Mouse (Mus musculus) bone marrow, adult 2 months (tissue): ENCODE data around the gene Adam23.

Experiments
- CTCF ChIP-seq: fragments of 200-500 bp; IDR thresholded peaks from 2 replicates; pipeline ENCODE4 v1.5.1; 2011; ENCODE audit warnings: low read length, control low read depth; ENCODE audit not compliant: control insufficient read depth, insufficient read depth
- POLR2A ChIP-seq: fragments of 200-500 bp; IDR thresholded peaks from 2 replicates; pipeline ENCODE4 v1.6.1; 2011; ENCODE audit warnings: low read depth, mild to moderate bottlenecking, control low read depth, low read length, borderline replicate concordance; ENCODE audit not compliant: control insufficient read depth

DNA sequence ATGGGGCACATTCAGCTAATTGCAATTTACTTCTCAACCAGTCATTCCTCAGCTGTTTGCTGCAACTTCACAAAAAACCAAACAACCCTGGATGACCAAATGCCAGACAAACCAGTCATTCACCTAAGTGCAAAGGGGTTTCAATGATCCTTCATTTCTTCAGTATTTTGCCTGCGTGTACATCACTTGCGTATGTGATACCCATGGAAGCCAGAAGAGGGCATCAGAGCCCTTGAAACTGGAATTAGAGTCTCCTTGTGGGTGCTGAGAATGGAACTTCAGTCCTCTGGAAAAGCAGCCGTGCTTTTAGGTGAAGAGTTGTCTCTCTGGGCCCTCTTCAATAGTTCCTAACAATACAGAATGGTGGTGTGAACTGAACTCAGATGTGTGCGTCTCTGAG, 163.9 kb downstream of the Adam23 start:
- TF ChIP-seq CTCF (no peak), POLR2A (no peak)
